Mouse (Mus musculus) lung, postnatal 14 days (tissue): ENCODE results near the gene Pacs2.

Experiments used
- DNase-seq: peaks from one replicate; pipeline ENCODE4 v3.0.0; 2021

Gene Pacs2

GRCm38 (mm10) chr12:113044916-113045677 is 30.8 kb downstream of the Pacs2 start:
- DNase-seq: peak; percentile 56

- DNase-seq: no peak
Observed at GRCm38 (mm10) chr12:113046861-113047260, 32.6 kb downstream of the Pacs2 start.

GRCm38 (mm10) chr12:113048103-113048502 is 33.8 kb downstream of the Pacs2 start:
- no peak for DNase-seq

DNA sequence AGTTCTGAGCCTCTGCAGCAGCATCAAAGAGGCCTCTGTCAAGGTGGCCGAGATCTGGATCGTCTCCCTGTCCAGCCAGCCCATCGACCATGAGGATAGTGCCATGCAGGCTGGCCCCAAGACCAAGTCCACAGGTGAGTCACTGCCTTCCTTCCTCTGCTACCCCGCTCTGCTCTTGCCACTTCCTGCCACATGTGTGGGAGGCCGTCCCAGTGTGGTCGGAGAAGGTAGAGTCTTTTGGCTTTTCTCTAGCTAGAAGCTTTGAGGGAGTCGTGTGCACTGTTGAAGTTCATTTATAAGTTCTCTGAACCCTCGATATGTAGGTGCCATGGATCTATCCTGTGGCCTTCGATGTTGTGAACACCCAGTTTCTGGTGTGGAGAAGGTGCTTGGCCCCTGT is 35.5 kb downstream of the Pacs2 start:
- DNase-seq: no peak

GRCm38 (mm10) chr12:113050671-113051070 is 36.4 kb downstream of the Pacs2 start:
- no peak for DNase-seq

DNA sequence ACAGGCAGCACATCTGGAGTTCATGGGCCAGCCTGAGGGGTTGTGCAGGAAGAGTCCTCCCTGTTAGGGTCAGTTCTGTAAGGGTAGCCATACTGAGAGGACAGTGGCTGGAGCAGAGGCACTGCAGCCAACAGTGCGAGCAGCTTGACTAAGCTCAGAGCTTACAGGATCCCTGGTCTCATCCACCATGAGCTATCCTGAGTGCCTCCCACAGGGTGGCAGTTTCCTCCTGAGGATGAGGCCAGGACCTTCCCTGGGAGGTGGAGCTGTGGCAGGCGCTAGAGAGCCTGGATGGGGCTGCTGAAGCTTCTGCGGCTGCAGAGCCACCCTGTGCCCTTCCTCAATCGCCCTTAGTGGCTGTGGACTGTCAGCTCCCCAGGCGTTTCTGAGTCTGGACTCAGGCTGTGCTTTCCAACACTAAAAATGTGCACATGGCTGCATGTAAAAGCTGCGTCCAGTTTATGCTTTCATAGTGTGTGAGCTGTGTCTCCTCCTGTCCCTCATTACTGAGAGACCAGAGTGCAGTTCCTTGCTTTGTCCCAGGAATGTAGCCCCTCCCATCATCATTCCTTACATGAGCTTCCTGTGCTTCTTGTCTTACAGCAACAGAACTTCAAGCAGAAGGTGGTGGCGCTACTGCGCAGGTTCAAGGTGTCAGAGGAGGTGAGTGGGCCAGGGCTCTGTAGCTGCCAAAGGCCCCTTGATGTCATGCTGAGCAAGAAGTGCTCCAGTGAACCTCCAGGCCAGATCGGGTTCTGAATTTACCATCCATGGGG is 37.5 kb downstream of the Pacs2 start:
- DNase-seq: peak; percentile 32

DNA sequence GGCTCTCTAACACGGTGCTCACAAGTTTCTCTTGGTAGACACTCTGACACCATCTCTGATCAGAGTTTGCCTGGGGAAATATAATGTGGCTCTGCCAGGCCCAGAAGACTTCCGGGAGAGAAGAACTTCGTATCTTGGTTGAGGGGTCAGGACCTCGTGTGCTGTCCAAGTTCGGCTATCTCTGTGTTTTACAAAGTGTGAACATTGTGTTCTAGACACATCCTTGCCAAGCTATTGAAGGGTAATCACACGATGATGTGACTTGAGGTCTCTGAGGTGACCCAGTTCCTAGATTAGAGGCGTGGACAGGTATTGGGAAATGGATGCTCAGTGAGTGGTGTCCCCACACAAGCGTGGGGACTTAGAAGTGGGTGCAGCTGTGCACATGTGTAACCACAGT is 41.8 kb downstream of the Pacs2 start:
- DNase-seq: no peak

DNA sequence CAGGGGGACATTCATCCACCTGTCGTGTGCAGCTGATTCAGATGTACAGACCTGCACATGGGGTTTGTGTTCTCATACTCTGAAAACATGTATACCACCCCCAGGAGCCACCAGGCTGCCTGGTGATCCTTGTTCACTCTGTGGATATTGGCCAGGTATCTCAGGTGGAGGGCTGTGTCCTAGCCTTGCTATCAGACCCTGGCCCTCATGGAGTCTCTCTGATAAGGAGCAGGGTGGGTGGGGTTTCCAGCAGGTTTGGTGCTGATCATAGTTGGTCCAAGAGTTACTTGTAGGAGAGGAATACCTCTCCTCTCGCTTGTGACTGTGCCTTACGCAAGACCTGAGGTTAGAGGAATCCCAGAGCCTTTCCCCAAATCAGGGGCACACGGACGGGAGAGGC is 45.9 kb downstream of the Pacs2 start:
- DNase-seq: no peak

- no peak for DNase-seq
Observed at GRCm38 (mm10) chr12:113061606-113062005, 47.3 kb downstream of the Pacs2 start.

GRCm38 (mm10) chr12:113062201-113062600 is 47.9 kb downstream of the Pacs2 start:
- no peak for DNase-seq

DNA sequence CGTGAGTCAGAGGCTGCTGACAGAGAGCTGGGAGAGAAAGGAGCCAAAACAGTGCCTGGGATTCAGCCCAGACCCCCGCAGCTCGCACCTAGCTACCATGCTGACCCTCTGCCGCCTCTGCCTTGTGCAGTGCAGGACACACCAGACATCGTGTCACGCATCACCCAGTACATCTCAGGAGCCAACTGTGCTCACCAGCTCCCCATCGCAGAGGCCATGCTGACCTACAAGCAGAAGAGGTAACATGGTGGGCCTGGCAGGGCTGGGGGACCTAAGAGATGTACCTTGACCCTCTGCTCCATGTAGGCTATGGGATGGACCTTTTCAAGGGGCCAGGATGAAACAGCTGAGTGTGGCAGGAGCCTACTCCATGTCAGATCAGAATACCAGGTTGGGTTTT is 49.4 kb downstream of the Pacs2 start:
- DNase-seq: no peak

DNA sequence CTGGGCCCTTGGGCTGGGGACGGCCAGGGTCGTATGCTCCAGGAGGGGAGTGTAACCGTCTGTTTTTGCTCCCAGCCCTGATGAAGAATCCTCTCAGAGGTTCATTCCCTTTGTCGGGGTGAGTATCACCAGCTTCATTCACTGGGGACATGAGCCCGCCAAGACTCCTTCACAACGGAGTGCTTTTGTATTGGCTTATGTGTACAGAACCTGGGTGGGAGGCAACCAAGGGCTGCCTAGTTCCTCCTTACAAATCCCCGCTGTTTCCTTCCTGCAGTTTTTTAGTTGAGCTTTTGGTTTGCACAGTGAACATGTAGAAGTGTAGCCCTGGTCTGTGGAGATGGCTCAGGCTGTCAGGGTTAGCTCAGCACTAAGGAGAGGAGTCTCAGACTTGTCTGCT is 53.7 kb downstream of the Pacs2 start:
- no peak for DNase-seq

DNA sequence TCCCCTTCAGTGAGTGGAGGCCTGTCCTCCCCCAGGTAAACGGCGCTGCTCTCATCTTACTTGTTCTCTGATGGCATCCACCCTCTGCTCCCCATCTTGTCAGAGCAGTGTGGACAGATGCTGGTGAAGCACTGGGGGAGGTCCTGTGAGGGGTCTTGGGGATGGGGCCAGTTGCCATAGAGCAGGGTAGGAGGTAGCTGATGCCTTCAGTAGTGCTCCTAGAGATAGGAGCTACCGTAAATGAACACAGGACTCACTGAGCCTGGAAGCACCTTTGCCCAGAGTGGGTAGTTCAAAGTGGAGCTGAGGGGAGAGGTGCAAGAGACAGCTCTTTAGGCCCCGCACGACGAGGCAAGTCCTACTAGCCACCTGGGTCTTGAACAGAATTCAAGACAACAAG is 55.1 kb downstream of the Pacs2 start:
- DNase-seq: no peak

- no peak for DNase-seq
Observed at GRCm38 (mm10) chr12:113071321-113071720, 57.0 kb downstream of the Pacs2 start.

DNA sequence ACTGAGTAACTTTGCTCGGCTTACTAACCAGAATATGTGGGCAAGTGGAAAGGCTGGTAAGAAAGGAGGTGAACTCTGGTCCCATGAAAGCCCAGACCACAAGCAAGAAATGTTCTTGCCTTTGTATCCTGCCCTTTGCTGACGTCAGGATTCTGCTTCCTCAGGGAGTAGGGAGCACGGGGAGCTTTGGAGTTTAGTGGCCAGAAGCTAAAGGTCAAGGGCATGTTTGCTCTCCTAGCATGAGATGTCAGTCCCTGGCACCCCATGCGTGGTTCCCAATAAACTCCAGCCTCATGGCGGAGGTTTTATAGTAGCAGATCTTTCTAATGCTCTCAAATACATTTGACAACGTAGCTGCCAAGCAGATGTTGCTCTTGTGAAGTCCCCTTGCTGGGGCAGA is 57.5 kb downstream of the Pacs2 start:
- no peak for DNase-seq

DNA sequence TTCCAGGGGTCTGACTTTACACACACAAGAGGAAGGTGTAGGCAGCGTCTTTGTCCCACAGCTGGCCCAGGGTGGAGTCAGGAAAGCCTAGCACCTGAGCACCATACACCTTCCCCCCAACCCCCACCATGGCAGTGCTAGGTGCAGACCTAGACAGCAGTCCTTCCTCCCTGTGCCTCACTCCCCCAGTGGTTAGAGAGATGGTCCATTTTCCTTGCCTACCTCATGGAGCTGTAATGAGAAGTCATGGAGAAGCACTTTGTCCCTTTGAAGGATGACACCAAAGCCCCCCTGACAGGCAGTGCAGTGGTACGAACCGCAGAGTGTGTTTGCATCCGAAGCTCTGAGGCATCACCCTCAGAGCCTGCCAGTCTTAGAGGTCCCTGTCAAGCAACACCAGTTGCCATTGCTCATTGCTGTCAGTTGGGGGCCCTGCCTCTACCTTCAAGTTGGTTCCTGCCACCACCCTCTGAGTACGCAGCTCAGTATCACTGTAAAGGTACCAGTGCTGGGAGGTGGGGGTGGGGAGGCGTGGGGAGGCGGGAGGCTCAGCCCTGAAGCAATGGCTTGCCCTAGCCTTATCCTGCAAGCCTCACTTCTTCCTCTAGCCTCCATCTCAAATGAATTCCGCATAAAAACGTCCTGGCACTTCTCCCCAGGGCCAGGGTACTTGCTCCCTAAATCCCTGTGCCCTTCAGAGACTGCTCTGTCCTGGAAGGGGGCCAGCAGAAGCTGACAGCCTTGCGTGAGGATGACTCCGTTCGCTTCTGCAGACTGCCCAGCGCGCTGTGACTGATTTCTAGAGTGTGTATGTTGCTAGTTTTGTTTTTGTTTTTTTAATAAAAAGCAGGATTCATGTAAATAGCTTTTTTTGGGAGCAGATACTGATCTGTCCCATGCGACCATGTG is 59.4 kb downstream of the Pacs2 start:
- DNase-seq: peak; percentile 19

DNA sequence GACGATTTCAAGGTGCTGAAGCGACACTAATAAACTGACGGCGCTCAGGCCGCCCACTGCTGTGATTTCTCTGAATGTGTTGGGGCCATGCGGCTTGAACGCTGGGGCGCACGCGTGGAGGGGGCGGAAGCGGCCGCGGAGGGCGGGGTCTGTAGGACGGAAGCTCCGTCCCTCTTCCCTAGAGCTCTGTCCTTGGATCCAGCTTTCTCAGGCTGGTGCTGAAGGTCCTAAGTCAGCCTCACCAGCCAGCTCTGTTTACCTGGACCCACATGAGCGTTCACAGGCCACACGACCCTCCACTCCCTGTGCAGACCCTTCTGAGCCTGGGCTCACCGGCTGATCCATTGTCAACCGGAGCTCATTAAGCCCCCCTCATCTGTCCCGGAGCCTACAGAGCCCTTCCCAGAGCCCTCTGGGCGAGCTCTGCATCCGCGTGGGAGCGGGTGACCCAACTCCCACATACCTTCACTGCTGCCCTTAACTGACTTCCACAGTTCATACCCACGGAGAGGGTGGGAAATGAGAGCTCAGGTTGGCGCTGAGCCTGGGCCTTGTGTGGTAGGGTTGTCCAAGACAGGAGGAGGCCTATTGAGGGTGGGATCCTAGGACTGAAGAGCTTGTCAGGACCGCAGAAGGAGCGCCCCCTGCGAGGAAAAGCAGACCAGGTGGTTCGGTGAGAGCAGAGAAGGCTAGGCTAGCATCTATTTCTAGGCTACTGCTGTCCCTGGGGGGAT is 60.2 kb downstream of the Pacs2 start, which contains the start of gene Tex22:
Gene Tex22, plus strand, starts transcription at position 174 of the 734 bp plus-strand sequence.
- peak; percentile 88 for DNase-seq

GRCm38 (mm10) chr12:113075063-113075454 is 60.8 kb downstream of the Pacs2 start:
- DNase-seq: peak; percentile 89

- no peak for DNase-seq
Observed at GRCm38 (mm10) chr12:113075486-113075885, 61.2 kb downstream of the Pacs2 start.

- no peak for DNase-seq
Observed at GRCm38 (mm10) chr12:113087276-113087675, 73.0 kb downstream of the Pacs2 start.

DNA sequence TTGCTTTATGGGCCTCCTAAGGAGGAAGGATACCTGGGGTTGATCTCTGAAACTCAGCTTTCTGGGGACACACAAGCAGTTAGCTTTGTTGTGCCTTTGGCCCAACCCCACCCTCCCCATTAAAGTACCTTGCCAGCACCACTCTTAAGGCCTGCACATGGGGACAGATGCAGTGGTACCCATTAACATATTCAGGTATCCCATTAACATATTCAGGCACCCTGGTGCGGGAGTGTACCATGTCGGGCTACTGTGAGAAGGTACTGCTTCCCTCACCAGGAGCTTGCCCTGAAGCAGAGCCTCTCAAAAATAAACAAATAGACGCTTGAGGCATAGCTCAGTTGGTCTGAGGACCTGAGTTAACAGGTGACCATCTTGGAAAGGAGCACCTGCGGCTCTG is 73.7 kb downstream of the Pacs2 start:
- no peak for DNase-seq

DNA sequence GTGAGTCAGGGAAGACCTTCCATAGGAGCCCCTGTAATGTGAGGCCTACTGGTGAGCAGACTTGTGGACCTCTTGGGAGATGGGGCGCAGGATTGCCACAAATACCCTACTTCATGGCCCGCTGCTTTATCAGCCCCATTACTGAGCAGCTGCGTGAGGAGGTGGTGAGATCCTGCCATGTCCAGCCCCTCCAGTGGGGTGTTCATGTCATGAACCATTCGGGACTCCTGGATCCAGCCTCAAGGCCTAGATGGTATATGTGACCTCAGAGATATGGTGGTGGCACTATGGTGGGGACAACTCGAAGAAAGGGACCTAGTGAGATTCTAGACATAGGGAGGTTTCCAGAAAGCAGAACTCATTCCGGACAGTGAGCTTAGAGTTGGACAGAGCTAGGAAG is 74.8 kb downstream of the Pacs2 start:
- DNase-seq: no peak

- no peak for DNase-seq
Observed at GRCm38 (mm10) chr12:113090053-113090452, 75.7 kb downstream of the Pacs2 start.
